Mouse (Mus musculus): ENCODE measurements at regions not wholly inside any gene's neighbourhood (a gene's known extent, or its start where the extent isn't known, plus 50 kb on each side); places are given as distances from the start of the nearest gene placed in this dataset.

DNA sequence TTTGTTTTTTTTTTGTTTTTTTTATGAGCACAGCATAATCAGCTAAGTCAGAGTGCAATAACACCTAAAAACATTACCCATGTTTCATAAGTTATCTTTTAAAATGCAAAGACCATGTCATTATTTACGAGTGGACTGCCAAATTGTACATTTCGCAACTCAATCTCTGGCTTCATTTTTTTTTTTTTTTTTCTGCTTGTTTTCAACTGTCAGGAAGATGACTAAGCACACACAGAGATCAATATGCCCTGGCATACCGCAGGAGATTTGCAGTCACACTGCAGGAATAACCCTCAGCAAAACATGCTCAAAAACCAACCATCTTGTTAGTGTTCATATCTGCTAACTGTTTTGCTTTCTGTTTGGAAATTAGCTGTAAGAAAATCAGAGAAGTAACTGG is 1270.3 kb upstream of the Flrt2 start:
- no peaks in the 10 kb centered on the region for H3K27me3 ChIP-seq (ENCODE audit: control insufficient read depth, insufficient read depth, low read length)
- H3K9ac ChIP-seq (ENCODE audit: low read depth, low read length, severe bottlenecking): no peak overlapping the region
- TF ChIP-seq POLR2A (IDR thresholded peaks at IDR 0.05; ENCODE audit: borderline replicate concordance, extremely low read depth, insufficient read depth, insufficient read length): no peak
- H3K36me3 ChIP-seq (ENCODE audit: control insufficient read depth, insufficient read depth, low read length): no peaks in the 10 kb centered on the region
- no peaks in the 10 kb centered on the region for H3K4me1 ChIP-seq (ENCODE audit: control insufficient read depth, insufficient read depth, low read length)
- no peaks in the 10 kb centered on the region for H3K9me3 ChIP-seq (ENCODE audit: control insufficient read depth, low read length)
- no peak overlapping the region for H3K4me3 ChIP-seq (replicated peaks; ENCODE audit: low read length)
- no peak overlapping the region for H3K27ac ChIP-seq (replicated peaks; ENCODE audit: low read depth, low read length)
- WGBS: 79% methylated on average over 3 of the region's 3 CpGs
- H3K4me2 ChIP-seq (replicated peaks; ENCODE audit: low read depth, low read length, severe bottlenecking): no peak overlapping the region
- DNase-seq (ENCODE audit: low spot score) (no peak), ATAC-seq (ENCODE audit: low FRiP score, low read depth) (no peak)

DNA sequence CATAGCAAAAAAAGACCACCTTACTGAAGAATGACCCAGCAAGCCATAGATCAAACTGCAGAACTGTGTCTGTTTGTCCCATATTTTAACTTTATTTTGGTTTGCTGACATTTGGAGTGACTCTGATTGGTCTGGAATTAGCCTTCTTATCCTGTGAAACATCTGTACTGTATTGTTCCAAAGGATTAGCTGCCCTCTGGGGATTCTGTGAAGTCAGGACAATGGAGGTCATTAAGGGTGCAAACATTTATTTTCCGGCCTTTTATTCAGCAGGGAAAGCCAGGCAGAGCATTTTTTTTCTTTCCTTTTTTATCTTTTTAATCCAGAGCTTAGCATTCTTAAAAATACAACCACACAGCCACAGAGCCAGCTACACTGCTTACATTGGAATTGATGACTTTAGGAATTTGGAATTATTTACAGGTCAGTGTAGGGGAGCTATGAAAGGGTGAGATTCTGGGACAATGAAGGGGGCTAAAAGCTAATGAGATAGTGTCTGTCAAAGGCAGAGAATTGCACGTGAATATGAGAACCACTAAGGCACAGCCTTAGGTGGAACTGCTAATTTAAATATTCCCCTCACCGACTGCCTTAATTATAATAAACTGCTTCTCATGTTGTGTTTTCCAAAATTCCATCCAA is 1267.6 kb upstream of the Flrt2 start:
- no peak for ATAC-seq (ENCODE audit: low FRiP score, low read depth)
- Histone ChIP-seq H3K9me3 (ENCODE audit: control insufficient read depth, low read length) (no peaks in the 10 kb centered on the region), H3K4me2 (replicated peaks; ENCODE audit: low read depth, low read length, severe bottlenecking) (no peak overlapping the region), H3K27ac (replicated peaks; ENCODE audit: low read depth, low read length) (no peak overlapping the region), H3K4me1 (ENCODE audit: control insufficient read depth, insufficient read depth, low read length) (no peaks in the 10 kb centered on the region), H3K36me3 (ENCODE audit: control insufficient read depth, insufficient read depth, low read length) (no peaks in the 10 kb centered on the region), H3K9ac (ENCODE audit: low read depth, low read length, severe bottlenecking) (no peak overlapping the region), H3K27me3 (ENCODE audit: control insufficient read depth, insufficient read depth, low read length) (no peaks in the 10 kb centered on the region), H3K4me3 (replicated peaks; ENCODE audit: low read length) (no peak overlapping the region)
- no peak for DNase-seq (ENCODE audit: low spot score)
- TF ChIP-seq POLR2A (IDR thresholded peaks at IDR 0.05; ENCODE audit: borderline replicate concordance, extremely low read depth, insufficient read depth, insufficient read length): no peak
- WGBS: 31% methylated on average over 3 of the region's 3 CpGs

DNA sequence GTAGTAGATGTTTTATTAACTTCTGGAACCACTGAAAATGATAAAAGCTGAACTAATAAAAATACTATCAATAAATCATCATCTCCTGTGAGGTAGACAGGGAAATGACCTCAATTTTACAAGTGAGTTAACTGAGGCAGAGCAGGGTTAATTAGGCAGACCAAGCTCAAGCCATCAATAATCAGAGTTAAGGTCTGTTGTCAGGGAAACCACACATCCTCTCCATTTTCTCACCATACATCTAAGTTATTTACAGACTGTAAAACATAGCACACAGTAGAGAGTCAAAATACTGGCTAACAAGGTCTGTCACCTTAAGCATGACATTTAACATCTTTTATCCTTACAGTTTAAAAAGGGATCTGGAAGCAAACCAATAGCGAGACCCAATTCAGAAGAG is 1242.5 kb upstream of the Flrt2 start:
- H3K36me3 ChIP-seq (ENCODE audit: control insufficient read depth, insufficient read depth, low read length): no peaks in the 10 kb centered on the region
- no peak overlapping the region for H3K27ac ChIP-seq (replicated peaks; ENCODE audit: low read depth, low read length)
- H3K9me3 ChIP-seq (ENCODE audit: control insufficient read depth, low read length): no peaks in the 10 kb centered on the region
- no peaks in the 10 kb centered on the region for H3K27me3 ChIP-seq (ENCODE audit: control insufficient read depth, insufficient read depth, low read length)
- H3K4me1 ChIP-seq (ENCODE audit: control insufficient read depth, insufficient read depth, low read length): no peaks in the 10 kb centered on the region
- DNase-seq (ENCODE audit: low spot score): no peak
- no peak for TF ChIP-seq POLR2A (IDR thresholded peaks at IDR 0.05; ENCODE audit: borderline replicate concordance, extremely low read depth, insufficient read depth, insufficient read length)
- H3K4me3 ChIP-seq (replicated peaks; ENCODE audit: low read length): no peak overlapping the region
- no peak overlapping the region for H3K4me2 ChIP-seq (replicated peaks; ENCODE audit: low read depth, low read length, severe bottlenecking)
- ATAC-seq (ENCODE audit: low FRiP score, low read depth): no peak
- no peak overlapping the region for H3K9ac ChIP-seq (ENCODE audit: low read depth, low read length, severe bottlenecking)
- WGBS: 69% methylated on average over 1 of the region's 1 CpGs

- no peaks in the 10 kb centered on the region for H3K9me3 ChIP-seq (ENCODE audit: control insufficient read depth, low read length)
- no peak for TF ChIP-seq POLR2A (IDR thresholded peaks at IDR 0.05; ENCODE audit: borderline replicate concordance, extremely low read depth, insufficient read depth, insufficient read length)
- no peak overlapping the region for H3K4me2 ChIP-seq (replicated peaks; ENCODE audit: low read depth, low read length, severe bottlenecking)
- no peaks in the 10 kb centered on the region for H3K27me3 ChIP-seq (ENCODE audit: control insufficient read depth, insufficient read depth, low read length)
- no peak overlapping the region for H3K27ac ChIP-seq (replicated peaks; ENCODE audit: low read depth, low read length)
- no peaks in the 10 kb centered on the region for H3K4me1 ChIP-seq (ENCODE audit: control insufficient read depth, insufficient read depth, low read length)
- H3K4me3 ChIP-seq (replicated peaks; ENCODE audit: low read length): no peak overlapping the region
- H3K36me3 ChIP-seq (ENCODE audit: control insufficient read depth, insufficient read depth, low read length): no peaks in the 10 kb centered on the region
- 42% methylated on average over 2 of the region's 2 CpGs for WGBS
- H3K9ac ChIP-seq (ENCODE audit: low read depth, low read length, severe bottlenecking): no peak overlapping the region
- DNase-seq (ENCODE audit: low spot score) (no peak), ATAC-seq (ENCODE audit: low FRiP score, low read depth) (no peak)
Observed at GRCm38 (mm10) chr12:94468027-94468426, 1224.0 kb upstream of the Flrt2 start.

- 93% methylated on average over 3 of the region's 3 CpGs for WGBS
- Histone ChIP-seq H3K27me3 (ENCODE audit: control insufficient read depth, insufficient read depth, low read length) (no peaks in the 10 kb centered on the region), H3K4me3 (replicated peaks; ENCODE audit: low read length) (no peak overlapping the region), H3K36me3 (ENCODE audit: control insufficient read depth, insufficient read depth, low read length) (no peaks in the 10 kb centered on the region), H3K27ac (replicated peaks; ENCODE audit: low read depth, low read length) (no peak overlapping the region), H3K9ac (ENCODE audit: low read depth, low read length, severe bottlenecking) (no peak overlapping the region), H3K9me3 (ENCODE audit: control insufficient read depth, low read length) (no peaks in the 10 kb centered on the region), H3K4me1 (ENCODE audit: control insufficient read depth, insufficient read depth, low read length) (no peaks in the 10 kb centered on the region), H3K4me2 (replicated peaks; ENCODE audit: low read depth, low read length, severe bottlenecking) (no peak overlapping the region)
- no peak for TF ChIP-seq POLR2A (IDR thresholded peaks at IDR 0.05; ENCODE audit: borderline replicate concordance, extremely low read depth, insufficient read depth, insufficient read length)
- ATAC-seq (ENCODE audit: low FRiP score, low read depth): no peak
- no peak for DNase-seq (ENCODE audit: low spot score)
Observed at GRCm38 (mm10) chr12:94468609-94469008, 1223.4 kb upstream of the Flrt2 start.

GRCm38 (mm10) chr12:94469850-94470249 is 1222.2 kb upstream of the Flrt2 start:
- Histone ChIP-seq H3K4me3 (replicated peaks; ENCODE audit: low read length) (no peak overlapping the region), H3K9ac (ENCODE audit: low read depth, low read length, severe bottlenecking) (no peak overlapping the region), H3K27me3 (ENCODE audit: control insufficient read depth, insufficient read depth, low read length) (no peaks in the 10 kb centered on the region), H3K36me3 (ENCODE audit: control insufficient read depth, insufficient read depth, low read length) (no peaks in the 10 kb centered on the region), H3K9me3 (ENCODE audit: control insufficient read depth, low read length) (no peaks in the 10 kb centered on the region), H3K4me2 (replicated peaks; ENCODE audit: low read depth, low read length, severe bottlenecking) (no peak overlapping the region), H3K27ac (replicated peaks; ENCODE audit: low read depth, low read length) (no peak overlapping the region), H3K4me1 (ENCODE audit: control insufficient read depth, insufficient read depth, low read length) (no peaks in the 10 kb centered on the region)
- DNase-seq (ENCODE audit: low spot score) (no peak), ATAC-seq (ENCODE audit: low FRiP score, low read depth) (no peak)
- 59% methylated on average over 2 of the region's 2 CpGs for WGBS
- no peak for TF ChIP-seq POLR2A (IDR thresholded peaks at IDR 0.05; ENCODE audit: borderline replicate concordance, extremely low read depth, insufficient read depth, insufficient read length)

All from limb, embryonic 14.5 days (tissue).